Mouse (Mus musculus) kidney, adult 8-10 months (tissue): Measurements from ENCODE around the gene Plscr3.
"Not testable (repeated sequence)": the region's sequence is repeated elsewhere in the genome, so short reads cannot be mapped to it uniquely, and the experiment has no call there.

Experiments used
- DNase-seq, 2 experiments: peaks; one replicate each; pipeline ENCODE4 v3.0.0; 2022

Plscr3 gene

DNA sequence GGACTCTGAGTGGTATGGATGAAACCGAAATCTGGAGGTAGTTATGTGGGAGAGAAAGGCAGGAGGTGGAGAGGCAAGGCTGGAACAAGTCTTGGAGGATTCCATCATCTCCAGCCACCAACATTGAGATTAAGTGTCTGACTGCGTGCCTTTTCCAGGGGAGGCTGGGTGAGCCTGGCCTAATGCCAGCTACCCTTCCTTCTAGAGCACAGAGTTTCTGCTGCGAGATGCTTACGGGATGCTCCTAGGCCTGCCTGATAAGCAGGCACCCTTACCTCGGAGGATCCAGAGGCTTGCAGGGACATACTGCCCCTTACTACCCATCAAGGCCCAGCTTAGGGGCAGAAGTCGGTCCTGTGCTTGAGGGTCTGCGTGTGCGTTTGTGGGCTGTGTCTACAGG, 12.6 kb upstream of the Plscr3 start:
- no peak for DNase-seq

DNA sequence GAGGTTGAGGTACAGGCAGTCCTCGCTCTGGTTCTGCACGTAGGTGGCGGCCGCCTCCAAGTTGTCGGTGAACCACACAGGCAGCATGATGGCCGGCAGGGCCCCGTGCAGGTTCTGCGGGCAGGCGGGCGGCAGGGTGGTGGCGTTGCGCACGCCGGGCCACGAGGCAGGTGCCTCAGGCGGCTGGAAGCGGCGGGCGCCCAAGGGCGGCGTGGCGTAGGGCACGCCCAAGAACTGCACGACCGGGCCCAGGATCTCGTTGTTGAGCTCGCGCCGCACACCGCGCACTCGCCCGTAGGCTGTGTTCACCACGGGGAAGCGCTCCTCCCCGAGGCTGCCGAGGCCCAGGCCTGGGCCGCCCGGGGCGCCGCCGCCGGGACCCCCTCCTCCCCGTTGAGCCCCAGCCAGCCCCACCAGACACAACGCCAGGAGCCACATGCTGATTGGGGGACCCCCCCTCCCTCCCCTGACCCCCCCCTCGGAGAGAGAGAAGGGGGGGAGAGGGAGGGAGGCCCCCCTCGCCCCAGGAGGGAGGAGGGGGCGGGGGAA, 12.1 kb upstream of the Plscr3 start:
- DNase-seq: no peak

- no peak for DNase-seq
Observed at GRCm38 (mm10) chr11:69835326-69835965, 10.7 kb upstream of the Plscr3 start.

DNA sequence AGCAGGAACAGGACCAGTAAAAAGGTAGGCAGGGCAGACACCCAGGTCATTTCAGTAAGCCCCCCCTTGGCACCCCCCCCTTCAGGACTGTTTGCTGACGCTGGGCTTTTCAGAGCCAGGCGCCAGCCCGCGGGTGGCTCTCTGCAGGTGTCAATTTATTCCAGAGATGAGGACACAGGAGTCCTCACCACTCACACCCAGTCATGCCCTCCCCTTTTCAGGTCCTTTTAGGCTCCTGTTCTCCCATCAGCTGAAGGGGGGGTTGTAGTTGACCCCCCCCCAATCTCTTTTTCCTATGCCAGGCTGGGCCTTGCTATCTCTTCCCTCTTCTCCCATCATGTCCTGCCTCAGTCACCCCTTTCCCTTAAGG, 10.2 kb upstream of the Plscr3 start:
- DNase-seq: no peak

DNA sequence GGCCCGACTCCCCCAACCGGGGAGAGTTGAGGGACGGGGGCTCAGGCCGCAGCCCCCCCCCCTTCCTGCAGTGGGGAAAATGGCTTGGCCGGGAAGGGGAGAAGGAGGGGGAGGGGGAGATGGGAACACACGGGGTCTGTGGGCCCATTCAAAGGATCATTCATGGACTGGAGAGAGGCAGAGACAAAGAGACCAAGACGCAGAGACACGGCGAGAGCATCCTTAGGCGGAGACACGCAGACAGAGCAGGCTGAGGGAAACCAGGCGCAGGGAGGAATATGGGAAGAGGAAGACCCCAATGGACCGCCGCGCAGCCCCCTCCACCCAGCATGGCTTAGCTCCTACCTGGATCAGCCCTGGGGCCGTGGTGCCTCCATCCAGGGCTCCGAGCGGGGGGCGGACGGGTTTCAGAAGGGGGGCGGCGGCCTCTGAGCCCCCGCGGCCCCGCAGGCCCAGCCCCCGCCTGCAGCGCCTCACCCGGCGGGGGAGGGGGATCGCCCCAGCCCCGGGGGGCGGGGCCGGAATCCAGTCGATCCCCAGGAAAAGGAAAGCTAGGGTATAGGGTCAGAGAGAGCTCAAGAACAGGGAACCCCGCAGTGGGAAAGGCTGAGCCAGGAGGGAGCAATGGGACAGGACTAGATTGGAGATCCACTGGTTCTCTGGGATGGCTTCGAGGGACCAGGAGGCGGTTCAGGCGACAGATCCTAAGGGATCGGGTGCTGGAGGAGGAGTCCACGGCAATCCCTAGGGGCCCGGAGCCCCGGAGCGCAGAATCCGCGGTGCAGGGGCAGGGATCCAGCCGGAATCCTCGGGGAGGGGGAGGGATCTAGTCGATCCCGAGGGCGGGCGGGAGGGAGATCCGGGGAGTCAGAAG, 9.2 kb upstream of the Plscr3 start:
- no peak for DNase-seq

DNA sequence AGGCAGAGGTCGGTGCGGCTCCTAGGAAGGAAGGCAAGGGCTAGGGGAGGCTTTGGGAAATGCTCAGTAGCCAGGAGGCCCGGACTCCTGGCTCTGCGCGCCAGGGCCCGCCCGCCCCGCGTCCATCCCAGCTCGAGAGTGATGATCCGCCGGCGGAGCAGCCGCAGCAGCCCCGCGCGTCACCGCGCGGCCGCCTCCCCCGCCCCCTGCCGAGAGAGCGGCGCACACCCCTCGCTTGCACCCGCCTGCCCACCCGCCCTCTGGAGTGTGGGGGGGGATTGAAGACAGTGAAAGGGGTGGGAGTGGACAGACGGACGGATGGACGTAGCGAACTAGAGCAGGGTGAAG, 8.6 kb upstream of the Plscr3 start, which contains the start of gene Nlgn2:
Gene Nlgn2 (minus strand): TSS at position 181 of the 348 bp plus-strand sequence.
- peak in 1 of 2 experiments; percentile 26 for DNase-seq

DNA sequence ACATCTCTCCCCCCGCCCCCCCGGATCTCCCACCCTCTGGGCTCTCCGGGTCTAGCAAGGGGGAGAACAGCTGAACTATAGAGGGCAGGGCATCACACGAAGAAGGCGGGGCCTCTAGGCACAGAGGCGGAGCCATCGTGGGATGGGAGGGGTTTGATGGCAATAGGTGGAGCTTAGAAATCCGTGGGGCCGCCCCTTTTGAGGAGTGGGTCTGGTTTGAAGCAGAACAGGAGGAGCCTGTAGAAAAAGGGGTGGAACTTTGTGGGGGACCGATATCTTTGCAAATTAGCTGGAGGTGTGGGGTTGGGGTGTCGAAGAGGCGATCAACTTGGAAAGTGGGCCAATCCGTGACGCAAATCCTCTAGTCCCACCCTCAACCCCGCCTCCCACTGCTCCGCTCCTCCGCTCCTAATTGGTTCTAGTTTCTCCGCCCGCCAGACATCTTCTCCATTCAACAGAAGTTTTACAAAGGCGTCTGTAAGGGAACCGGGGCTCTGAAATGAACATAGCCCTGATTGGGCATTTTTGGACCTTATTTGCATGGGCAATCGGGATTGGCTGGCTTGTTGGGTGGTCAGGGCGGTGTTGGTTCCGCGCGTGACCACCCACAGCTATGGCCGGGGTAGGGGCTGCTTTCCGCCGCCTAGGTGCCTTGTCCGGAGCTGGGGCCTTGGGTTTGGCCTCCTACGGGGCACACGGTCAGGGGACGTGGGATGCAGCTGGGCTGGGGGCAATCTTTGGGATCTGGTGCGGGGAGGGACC, 8.0 kb upstream of the Plscr3 start, which contains the start of gene Tmem256:
Gene Tmem256 (plus strand): TSS at position 563 of the 762 bp plus-strand sequence.
- DNase-seq: peak; percentile 98 to 99

- DNase-seq: peak in 1 of 2 experiments; percentile 27
Observed at GRCm38 (mm10) chr11:69838714-69839104, 7.5 kb upstream of the Plscr3 start.

DNA sequence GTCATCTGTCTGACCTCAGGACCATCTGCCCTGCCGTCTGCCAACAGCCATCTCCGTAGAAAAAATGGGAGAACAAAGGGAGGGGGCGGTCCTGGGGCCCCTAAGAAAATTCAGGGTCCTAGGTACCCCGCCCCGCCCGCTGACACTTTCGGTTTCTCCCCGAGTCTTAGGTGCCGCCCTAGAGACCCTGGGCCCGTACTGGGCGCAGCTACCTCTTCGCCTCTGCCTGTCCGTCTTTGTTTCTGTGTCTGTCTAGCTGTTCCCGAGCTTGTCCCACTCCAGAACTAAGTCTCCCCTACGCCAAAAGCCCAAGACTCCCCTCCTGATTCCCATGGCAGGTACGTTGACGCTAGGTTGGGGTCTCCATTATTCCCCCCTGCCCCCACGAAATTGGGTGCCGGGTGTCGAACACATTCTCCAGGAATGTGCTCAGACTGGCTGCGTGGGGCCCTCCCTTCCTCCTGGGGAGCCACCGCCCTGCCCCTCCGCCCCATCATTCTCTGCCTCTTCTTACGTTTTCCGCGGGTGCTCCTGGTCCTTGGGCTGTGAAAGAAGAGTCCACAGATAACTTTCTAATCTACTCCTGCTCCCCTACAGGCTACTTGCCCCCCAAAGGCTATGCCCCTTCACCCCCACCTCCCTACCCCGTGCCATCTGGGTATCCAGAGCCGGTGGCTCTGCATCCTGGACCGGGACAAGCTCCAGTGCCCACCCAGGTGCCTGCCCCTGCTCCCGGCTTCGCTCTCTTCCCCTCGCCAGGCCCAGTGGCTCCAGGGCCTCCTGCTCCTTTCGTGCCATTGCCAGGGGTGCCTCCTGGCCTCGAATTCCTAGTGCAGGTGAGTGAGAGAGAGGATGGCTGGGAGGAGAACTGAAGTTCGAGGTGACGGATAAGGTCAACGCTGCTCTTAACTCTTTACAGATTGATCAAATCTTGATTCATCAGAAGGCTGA, 837 bp downstream of the Plscr3 start:
- no peak for DNase-seq

- no peak for DNase-seq
Observed at GRCm38 (mm10) chr11:69848021-69848420, 1.8 kb downstream of the Plscr3 start.

- DNase-seq: no peak
Observed at GRCm38 (mm10) chr11:69849128-69849527, 3.0 kb downstream of the Plscr3 start.

DNA sequence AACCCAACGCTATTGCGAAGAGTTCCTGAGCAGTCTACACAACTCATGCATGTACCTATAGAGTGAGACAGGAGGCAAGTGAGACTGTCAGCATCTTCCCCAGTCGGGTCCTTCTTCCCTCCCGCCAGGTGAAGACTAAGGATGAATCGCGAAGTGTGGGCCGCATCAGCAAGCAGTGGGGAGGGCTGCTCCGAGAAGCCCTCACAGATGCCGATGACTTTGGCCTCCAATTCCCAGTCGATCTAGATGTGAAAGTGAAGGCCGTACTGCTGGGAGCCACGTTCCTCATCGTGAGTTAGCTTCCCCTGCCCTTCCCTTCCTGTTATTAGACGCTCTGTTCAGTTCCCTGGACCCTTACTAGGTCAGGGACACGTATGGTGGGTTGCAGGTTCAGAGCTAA, 3.7 kb downstream of the Plscr3 start:
- no peak for DNase-seq

- DNase-seq: no peak
Observed at GRCm38 (mm10) chr11:69850754-69851153, 4.6 kb downstream of the Plscr3 start.

DNA sequence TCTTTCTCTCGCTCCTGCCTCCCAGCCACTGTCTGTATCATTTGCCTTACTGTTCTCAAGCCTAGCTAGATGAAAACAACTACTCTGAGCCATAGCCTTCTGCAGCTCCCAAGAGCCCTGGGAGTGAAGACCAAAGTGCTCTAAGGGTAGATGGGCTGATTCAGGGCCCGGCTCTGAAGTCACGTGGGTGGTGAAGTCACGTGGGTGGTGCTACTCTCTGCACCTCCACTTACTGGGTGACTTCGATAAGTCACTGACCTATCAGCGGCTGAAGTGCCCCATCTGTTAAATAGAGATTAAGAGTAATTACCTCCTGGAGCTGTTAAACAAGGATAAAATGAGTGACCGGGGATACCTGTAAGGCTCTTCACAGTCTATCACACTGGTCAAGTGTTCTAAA, 7.8 kb downstream of the Plscr3 start:
- DNase-seq: peak in 1 of 2 experiments; percentile 50

GRCm38 (mm10) chr11:69854680-69855079, 8.5 kb downstream of the Plscr3 start:
- no peak for DNase-seq

- peak in 1 of 2 experiments; percentile 40 for DNase-seq
Observed at GRCm38 (mm10) chr11:69855347-69855746, 9.2 kb downstream of the Plscr3 start.

DNA sequence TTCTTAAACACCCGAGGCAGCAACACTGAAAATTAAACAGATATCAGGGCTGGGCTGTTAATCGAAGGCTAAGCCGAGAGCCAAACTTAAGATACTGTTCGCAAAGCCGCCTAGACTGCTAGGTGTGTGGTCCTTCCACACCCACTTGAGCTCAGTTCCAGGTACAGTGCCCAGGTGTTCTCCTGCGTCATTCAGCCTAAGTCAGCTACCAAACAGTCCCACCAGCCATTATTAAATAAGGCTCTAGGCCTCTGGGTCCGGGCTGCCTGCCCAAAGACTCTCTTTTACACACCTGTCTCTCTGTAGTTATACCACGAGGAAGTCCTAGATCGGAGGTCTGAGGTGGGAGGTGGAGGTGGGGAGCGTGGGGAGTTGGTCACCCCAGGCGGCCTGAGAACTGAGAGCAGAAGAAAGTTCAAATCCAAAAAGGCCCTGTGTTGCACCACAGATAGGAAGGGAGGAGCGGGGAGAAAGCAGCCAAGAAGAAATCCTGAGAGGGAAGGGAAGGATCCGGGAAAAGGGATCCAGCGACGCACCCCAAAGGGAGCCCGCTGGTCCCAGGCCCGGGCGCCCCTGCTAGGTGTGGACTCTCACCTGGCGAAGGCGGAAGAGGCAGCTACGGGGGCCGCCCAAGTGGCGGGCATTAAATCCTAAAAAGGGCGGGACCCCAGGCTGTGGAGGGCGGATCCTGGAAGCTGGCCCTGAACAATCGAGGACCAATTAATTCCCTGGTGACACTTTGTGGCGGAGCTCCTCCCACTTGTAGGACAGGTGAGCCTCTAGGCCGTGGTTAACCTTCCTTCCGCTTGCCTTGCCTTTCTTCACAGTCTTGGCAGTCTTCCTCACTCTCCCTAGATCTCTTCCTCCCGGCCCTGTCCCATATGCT, 12.2 kb downstream of the Plscr3 start, which contains the start of gene Tnk1:
Gene Tnk1 (minus strand): TSS at position 618 of the 886 bp plus-strand sequence.
- DNase-seq: peak; percentile 62 to 83

DNA sequence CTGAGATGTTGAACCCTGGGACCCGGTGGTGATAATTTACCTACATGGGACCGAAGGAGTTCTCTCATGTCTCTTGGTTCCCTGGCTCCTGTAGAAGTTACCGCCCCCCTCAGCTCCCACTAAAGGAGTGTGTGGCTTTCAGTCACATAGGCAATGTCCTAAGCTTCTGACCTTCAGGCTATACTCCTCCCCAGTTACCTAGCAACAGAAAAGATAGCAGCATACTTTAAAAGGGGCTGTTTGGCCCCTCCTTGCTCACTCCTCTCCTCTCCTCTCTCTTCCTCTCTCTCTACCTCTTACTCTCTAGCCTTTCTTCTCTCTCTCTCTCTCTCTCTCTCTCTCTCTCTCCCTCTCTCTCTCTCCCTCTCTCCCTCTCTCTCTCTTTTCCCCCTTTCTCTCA, 17.6 kb downstream of the Plscr3 start:
- DNase-seq: not testable (repeated sequence)

DNA sequence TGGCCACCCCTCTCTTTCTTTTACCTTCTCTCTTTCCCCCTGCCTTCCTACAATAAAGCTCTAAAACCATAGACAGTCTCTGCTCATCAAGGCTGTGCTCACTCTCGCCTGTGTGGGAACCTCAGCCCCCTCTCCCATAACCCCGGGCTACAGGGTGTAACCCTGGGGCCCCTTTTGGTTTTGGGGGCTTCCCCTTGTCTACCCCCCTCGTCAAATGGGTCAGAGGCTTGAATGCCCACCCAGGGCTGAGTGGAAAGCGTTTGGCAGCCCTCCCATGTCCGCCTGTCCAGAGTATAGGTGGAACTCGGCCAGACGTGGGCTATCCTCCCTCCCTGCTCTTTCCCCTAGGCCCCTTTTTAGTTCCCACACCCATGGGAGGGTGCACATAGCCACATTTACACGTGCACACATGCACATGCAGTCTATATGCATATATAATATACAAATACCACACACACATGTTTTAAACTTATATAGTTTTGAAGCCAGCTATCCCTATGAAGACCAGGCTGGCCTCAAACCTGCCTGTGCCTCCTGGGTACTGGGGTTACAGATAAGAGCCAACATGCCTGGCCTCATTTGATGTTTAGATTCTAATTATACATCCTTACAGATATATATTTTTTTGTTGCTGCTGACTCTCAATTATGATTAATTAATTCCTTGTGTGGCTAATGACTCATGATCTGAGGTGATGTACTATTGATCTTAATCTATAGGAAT, 18.1 kb downstream of the Plscr3 start:
- no peak for DNase-seq

- no peak for DNase-seq
Observed at GRCm38 (mm10) chr11:69865561-69865960, 19.4 kb downstream of the Plscr3 start.
